ENCODE assay signal across 18 mouse cellular contexts in genomic region chr9:78088521-78088920, GRCm38 (mm10). TPM values are rescaled to one million over a fixed set of nuclear protein-coding genes. Genes with fewer than 3 reads are reported as not detected.
DNase-seq lines count a peak whose midpoint lies in the region; ATAC-seq and TF ChIP-seq lines count a peak whose summit lies in the region.
"Had no signal": no experiment of that assay in that cellular context is flagged by ENCODE, and none has a peak within 500 bp of the region (broad histone marks: within the 10 kb centered on the region; RNA-seq: fewer than 3 reads in every experiment).

No protein-coding gene starts in this region.

- ATAC-seq in hindbrain, embryonic 16.5 days = peak; percentile 41; the same call in 1 of the 2 replicates
- no peak for ATAC-seq in heart, embryonic 13.5 days (ENCODE audit: extremely low read depth, insufficient number of reproducible peaks, low FRiP score, low TSS enrichment)
- ATAC-seq in midbrain, postnatal 0 days (ENCODE audit: low FRiP score) = peak; percentile 50; the same call in 1 of the 2 replicates
- ATAC-seq in cerebellum, adult (ENCODE audit: insufficient number of reproducible peaks, low FRiP score, low TSS enrichment) = no peak
- ATAC-seq: CD4-positive, CD25-positive, alpha-beta regulatory T cell, adult 4 months; forebrain, embryonic 15.5 days had no signal

- no peaks in the 10 kb centered on the region for H3K9me3 ChIP-seq in hindbrain, embryonic 16.5 days (ENCODE audit: control insufficient read depth, low read length)
- no peaks in the 10 kb centered on the region for H3K9me3 ChIP-seq in hindbrain, embryonic 10.5 days
- no peaks in the 10 kb centered on the region for H3K9me3 ChIP-seq in heart, embryonic 13.5 days
- H3K9me3 ChIP-seq in midbrain, postnatal 0 days (ENCODE audit: low read length) = no peaks in the 10 kb centered on the region
- H3K9me3 ChIP-seq: forebrain, embryonic 15.5 days; neural tube, embryonic 13.5 days had no signal

- no peak overlapping the region for H3K27ac ChIP-seq in hindbrain, embryonic 16.5 days (ENCODE audit: low read depth, low read length)
- H3K27ac ChIP-seq in hindbrain, embryonic 10.5 days = no peak overlapping the region
- H3K27ac ChIP-seq in heart, embryonic 13.5 days (replicated peaks) = peak overlapping the region; percentile 84
- no peak overlapping the region for H3K27ac ChIP-seq in midbrain, postnatal 0 days (ENCODE audit: low read depth, low read length)
- H3K27ac ChIP-seq: forebrain, embryonic 15.5 days; neural tube, embryonic 13.5 days had no signal

- no peaks in the 10 kb centered on the region for H3K4me1 ChIP-seq in hindbrain, embryonic 16.5 days (ENCODE audit: control insufficient read depth, insufficient read depth, low read depth, low read length)
- no peaks in the 10 kb centered on the region for H3K4me1 ChIP-seq in hindbrain, embryonic 10.5 days (replicated peaks)
- H3K4me1 ChIP-seq in heart, embryonic 13.5 days = peaks cover 23% of the 10 kb centered on the region
- no peaks in the 10 kb centered on the region for H3K4me1 ChIP-seq in midbrain, postnatal 0 days (ENCODE audit: insufficient read depth, low read length)
- H3K4me1 ChIP-seq: forebrain, embryonic 15.5 days had no signal

- no peak overlapping the region for H3K9ac ChIP-seq in hindbrain, embryonic 16.5 days (ENCODE audit: low read depth, low read length)
- H3K9ac ChIP-seq in heart, embryonic 13.5 days = peak overlapping the region; percentile 20; the same call in 1 of the 2 replicates
- H3K9ac ChIP-seq in midbrain, postnatal 0 days (replicated peaks; ENCODE audit: low read length, poor library complexity, severe bottlenecking) = no peak overlapping the region
- H3K9ac ChIP-seq: forebrain, embryonic 15.5 days; neural tube, embryonic 13.5 days had no signal

- H3K4me2 ChIP-seq in hindbrain, embryonic 16.5 days (ENCODE audit: low read length) = no peak overlapping the region
- no peak overlapping the region; the same call in 1 of the 2 replicates for H3K4me2 ChIP-seq in heart, embryonic 13.5 days
- H3K4me2 ChIP-seq in midbrain, postnatal 0 days (ENCODE audit: low read depth, low read length, poor library complexity, severe bottlenecking) = no peak overlapping the region
- H3K4me2 ChIP-seq: forebrain, embryonic 15.5 days; neural tube, embryonic 13.5 days had no signal

- 73% methylated on average over 4 of the region's 4 CpGs for WGBS in hindbrain, embryonic 16.5 days
- 73% methylated on average over 4 of the region's 4 CpGs for WGBS in hindbrain, embryonic 10.5 days
- 51% methylated on average over 4 of the region's 4 CpGs for WGBS in heart, embryonic 13.5 days
- WGBS in midbrain, postnatal 0 days = 67% methylated on average over 4 of the region's 4 CpGs

- no peak for DNase-seq in hindbrain, embryonic 10.5 days (ENCODE audit: low spot score)
- DNase-seq in heart, adult 8-10 months (ENCODE audit: low spot score) = peak; percentile 36
- DNase-seq in midbrain, postnatal 0 days (ENCODE audit: low spot score) = peak; percentile 6
- DNase-seq in thymus, postnatal 36 days = no peak
- DNase-seq: adrenal gland, adult 2 months; cerebellum, adult 9-11 months; embryo, embryonic 11 days; gastrocnemius, postnatal 25 days had no signal

- peaks cover 30% of the 10 kb centered on the region for H3K36me3 ChIP-seq in hindbrain, embryonic 16.5 days (ENCODE audit: control insufficient read depth, insufficient read depth, low read length)
- peaks cover 55% of the 10 kb centered on the region for H3K36me3 ChIP-seq in hindbrain, embryonic 10.5 days
- peaks cover 81% of the 10 kb centered on the region for H3K36me3 ChIP-seq in heart, embryonic 13.5 days
- H3K36me3 ChIP-seq in midbrain, postnatal 0 days (ENCODE audit: insufficient read depth, low read length) = peaks cover 46% of the 10 kb centered on the region

- no peak for TF ChIP-seq CTCF in midbrain, postnatal 0 days (IDR thresholded peaks at IDR 0.05)

- H3K4me3 ChIP-seq in hindbrain, embryonic 16.5 days (ENCODE audit: low read length) = no peak overlapping the region
- no peak overlapping the region for H3K4me3 ChIP-seq in hindbrain, embryonic 10.5 days
- no peak overlapping the region for H3K4me3 ChIP-seq in heart, embryonic 13.5 days
- H3K4me3 ChIP-seq in midbrain, postnatal 0 days (ENCODE audit: low read depth, low read length) = no peak overlapping the region
- H3K4me3 ChIP-seq: forebrain, embryonic 15.5 days; neural tube, embryonic 13.5 days had no signal

- no peaks in the 10 kb centered on the region for H3K27me3 ChIP-seq in hindbrain, embryonic 16.5 days (replicated peaks; ENCODE audit: control insufficient read depth, insufficient read depth, low read length)
- no peaks in the 10 kb centered on the region for H3K27me3 ChIP-seq in hindbrain, embryonic 10.5 days (ENCODE audit: insufficient read depth, poor library complexity, severe bottlenecking)
- no peaks in the 10 kb centered on the region for H3K27me3 ChIP-seq in heart, embryonic 13.5 days (replicated peaks)
- no peaks in the 10 kb centered on the region for H3K27me3 ChIP-seq in midbrain, postnatal 0 days (ENCODE audit: insufficient read depth, low read length)
- H3K27me3 ChIP-seq: forebrain, embryonic 15.5 days; neural tube, embryonic 13.5 days had no signal

RNA-seq across cellular contexts. Expression of gene Fbxo9, which starts 20.3 kb away (rescaled TPM):
- polyA plus RNA-seq in hindbrain, embryonic 16.5 days (2015; fragmentation: Nextera tagmentation; extraction: Ambion mirVana) = 79.8 and 88.4 TPM in 2 replicates
- 25.0 and 27.8 TPM in 2 replicates for polyA plus RNA-seq in hindbrain, embryonic 10.5 days (2016; fragmentation: Nextera tagmentation; extraction: Ambion mirVana)
- 10 to 100 TPM; 30.9 to 50.6 (median 45.5) TPM for total RNA-seq in heart, adult 8-10 months (2022)
- polyA plus RNA-seq in heart, embryonic 13.5 days (2015; fragmentation: Nextera tagmentation; extraction: Ambion mirVana) = 39.6 and 39.7 TPM in 2 replicates
- total RNA-seq in midbrain, postnatal 0 days (2014; rRNA removed) = 94.6 and 115 TPM in 2 replicates
- polyA plus RNA-seq in midbrain, postnatal 0 days (2015; fragmentation: Nextera tagmentation; extraction: Ambion mirVana) = 84.8 and 89.9 TPM in 2 replicates

RNA-seq across cellular contexts. Expression of gene Ick, which starts 20.5 kb away (rescaled TPM):
- polyA plus RNA-seq in hindbrain, embryonic 16.5 days (2015; fragmentation: Nextera tagmentation; extraction: Ambion mirVana) = 31.8 and 36.7 TPM in 2 replicates
- polyA plus RNA-seq in hindbrain, embryonic 10.5 days (2016; fragmentation: Nextera tagmentation; extraction: Ambion mirVana) = 37.7 and 39.1 TPM in 2 replicates
- 10 to 100 TPM; 12.7 to 14.3 (median 13.3) TPM for total RNA-seq in heart, adult 8-10 months (2022)
- polyA plus RNA-seq in heart, embryonic 13.5 days (2015; fragmentation: Nextera tagmentation; extraction: Ambion mirVana) = 14.0 and 14.9 TPM in 2 replicates
- 52.2 and 56.0 TPM in 2 replicates for total RNA-seq in midbrain, postnatal 0 days (2014; rRNA removed)
- polyA plus RNA-seq in midbrain, postnatal 0 days (2015; fragmentation: Nextera tagmentation; extraction: Ambion mirVana) = 31.3 and 34.6 TPM in 2 replicates

RNA-seq across cellular contexts. Expression of gene Gcm1, which starts 36.8 kb away (rescaled TPM):
- polyA plus RNA-seq in hindbrain, embryonic 16.5 days (2015; fragmentation: Nextera tagmentation; extraction: Ambion mirVana) = not detected in 2 replicates
- 0.21 TPM in 1 of 2 replicates, not detected in the other for polyA plus RNA-seq in hindbrain, embryonic 10.5 days (2016; fragmentation: Nextera tagmentation; extraction: Ambion mirVana)
- total RNA-seq in heart, adult 8-10 months (2022) = not detected
- not detected in 2 replicates for polyA plus RNA-seq in heart, embryonic 13.5 days (2015; fragmentation: Nextera tagmentation; extraction: Ambion mirVana)
- not detected in 2 replicates for total RNA-seq in midbrain, postnatal 0 days (2014; rRNA removed)
- not detected in 2 replicates for polyA plus RNA-seq in midbrain, postnatal 0 days (2015; fragmentation: Nextera tagmentation; extraction: Ambion mirVana)
- total RNA-seq: adrenal gland, adult 2 months; gastrocnemius, postnatal 25 days; MEL had no signal
- polyA plus RNA-seq: adrenal gland, adult 2 months; CD4-positive, CD25-positive, alpha-beta regulatory T cell, adult 4 months; forebrain, embryonic 15.5 days; liver, embryonic 16.5 days; neural tube, embryonic 13.5 days; small intestine, adult 2 months; stomach, embryonic 14.5 days had no signal

Comparison
In these comparisons a context has a peak if more than half of its experiments do, and no peak if none do; other contexts are left out.
1. ATAC-seq: peak in hindbrain, embryonic 16.5 days (single experiment) and midbrain, postnatal 0 days (single experiment); none in heart, embryonic 13.5 days (single experiment) and cerebellum, adult (single experiment).
2. DNase-seq: peak in heart, adult 8-10 months (single experiment) and midbrain, postnatal 0 days (single experiment); none in hindbrain, embryonic 10.5 days (single experiment) and thymus, postnatal 36 days (0 of 2).